Mouse (Mus musculus) G1E (cell line): Measurements from ENCODE around the gene Tmem30c. TPM values are rescaled to one million over a fixed set of nuclear protein-coding genes. Genes with fewer than 3 reads are reported as not detected.

Experiments
- ATAC-seq: 2 replicates; pipeline ENCODE4 v1.8.0; 2016; ENCODE audit warnings: mild to moderate bottlenecking; ENCODE audit not compliant: insufficient number of reproducible peaks, poor library complexity, low FRiP score, severe bottlenecking; ENCODE audit errors: extremely low read depth
- DNase-seq: peaks from one replicate; pipeline ENCODE4 v3.0.0; 2012; ENCODE audit warnings: low spot score
- H3K27me3 ChIP-seq: 2 replicates; pipeline ENCODE4 v1.6.1; 2012; ENCODE audit warnings: mild to moderate bottlenecking, low read length, inconsistent platforms; ENCODE audit not compliant: insufficient read depth
- H3K36me3 ChIP-seq: replicated peaks from 2 replicates; pipeline ENCODE3; 2012; ENCODE audit warnings: mild to moderate bottlenecking, inconsistent platforms
- H3K4me1 ChIP-seq: 2 replicates; pipeline ENCODE4 v1.6.1; 2012; ENCODE audit warnings: low read depth, low read length, inconsistent platforms, mixed read lengths; ENCODE audit not compliant: insufficient read depth
- H3K4me3 ChIP-seq: 2 replicates; pipeline ENCODE4 v1.5.1; 2012; ENCODE audit warnings: low read depth, mild to moderate bottlenecking, inconsistent platforms, low read length, moderate library complexity, mixed read lengths
- H3K9me3 ChIP-seq: replicated peaks from 2 replicates; pipeline ENCODE4 v1.6.1; 2012; ENCODE audit warnings: inconsistent platforms
- CTCF ChIP-seq: IDR thresholded peaks from 2 replicates; pipeline ENCODE4 v1.5.1; 2012; ENCODE audit warnings: low read depth, low read length, inconsistent platforms, mixed read lengths
- GATA1 ChIP-seq: IDR thresholded peaks from 2 replicates; pipeline ENCODE4 v1.6.1; 2012; ENCODE audit warnings: borderline replicate concordance, low read length, inconsistent platforms, mixed read lengths
- GATA2 ChIP-seq: IDR thresholded peaks from 2 replicates; pipeline ENCODE4 v1.6.1; 2012; ENCODE audit warnings: low read depth, low read length, inconsistent platforms, borderline replicate concordance
- POLR2AphosphoS5 ChIP-seq: IDR thresholded peaks from 2 replicates; pipeline ENCODE4 v1.6.1; 2012; ENCODE audit warnings: low read depth, low read length, inconsistent platforms; ENCODE audit not compliant: insufficient replicate concordance
- TAL1 ChIP-seq: conservative IDR thresholded peaks from 2 replicates; pipeline ENCODE4 v1.6.1; 2012; ENCODE audit warnings: low read depth, low read length, inconsistent platforms, mixed read lengths
- polyA plus RNA-seq: library from polyadenylated mRNA; stranded (reverse); fragments of >175 nt; gene quantifications from 2 replicates; pipeline ENCODE4 v1.2.3, GENCODE M21; 2012
- total RNA-seq, 2 experiments: library from RNA; stranded (forward) in 1 of 2; stranded (reverse) in 1 of 2; fragments of 200-1000 nt in 1 of 2; fragments of >200 nt in 1 of 2; fragmentation: Nextera tagmentation in 1 of 2; gene quantifications; 2 replicates each; pipeline ENCODE4 v1.2.3; 2014 to 2017

Tmem30c gene
- total and polyA plus RNA-seq, 3 experiments: 0.33 TPM; not detected in 2

- H3K36me3 ChIP-seq: peaks cover 44% of the 10 kb centered on the region
- H3K27me3 ChIP-seq: no peaks in the 10 kb centered on the region
- H3K4me1 ChIP-seq: no peaks in the 10 kb centered on the region
- no peak for ATAC-seq
- H3K4me3 ChIP-seq: no peak overlapping the region
- TF ChIP-seq TAL1 (no peak), GATA1 (no peak)
- no peak for DNase-seq
- H3K9me3 ChIP-seq: no peaks in the 10 kb centered on the region
Observed at GRCm38 (mm10) chr16:57314236-57314635, 21.6 kb upstream of the Tmem30c start.

GRCm38 (mm10) chr16:57313487-57313886 lies 20.8 kb upstream of the Tmem30c start:
- Histone ChIP-seq H3K4me1 (no peaks in the 10 kb centered on the region), H3K9me3 (no peaks in the 10 kb centered on the region), H3K27me3 (no peaks in the 10 kb centered on the region), H3K36me3 (peaks cover 46% of the 10 kb centered on the region), H3K4me3 (no peak overlapping the region)
- no peak for ATAC-seq
- no peak for DNase-seq
- TF ChIP-seq GATA2: no peak
- TF ChIP-seq CTCF: no peak
- no peak for TF ChIP-seq TAL1
- TF ChIP-seq GATA1: no peak
- TF ChIP-seq POLR2AphosphoS5: no peak

- Histone ChIP-seq H3K4me1 (no peaks in the 10 kb centered on the region), H3K4me3 (no peak overlapping the region), H3K27me3 (no peaks in the 10 kb centered on the region), H3K36me3 (peaks cover 39% of the 10 kb centered on the region), H3K9me3 (no peaks in the 10 kb centered on the region)
- no peak for DNase-seq
- no peak for ATAC-seq
- no peak for TF ChIP-seq CTCF
- no peak for TF ChIP-seq TAL1
- TF ChIP-seq GATA2: no peak
Observed at GRCm38 (mm10) chr16:57312130-57312529, 19.5 kb upstream of the Tmem30c start.

- Histone ChIP-seq H3K4me1 (no peaks in the 10 kb centered on the region), H3K36me3 (peaks cover 37% of the 10 kb centered on the region), H3K4me3 (no peak overlapping the region), H3K27me3 (no peaks in the 10 kb centered on the region), H3K9me3 (no peaks in the 10 kb centered on the region)
- no peak for ATAC-seq
- TF ChIP-seq GATA1 (no peak), TAL1 (no peak), POLR2AphosphoS5 (no peak), CTCF (no peak), GATA2 (no peak)
- DNase-seq: no peak
Observed at GRCm38 (mm10) chr16:57305463-57305862, 12.8 kb upstream of the Tmem30c start.

GRCm38 (mm10) chr16:57303716-57304115 lies 11.1 kb upstream of the Tmem30c start:
- TF ChIP-seq TAL1 (no peak), GATA1 (no peak), CTCF (no peak), POLR2AphosphoS5 (no peak), GATA2 (no peak)
- Histone ChIP-seq H3K27me3 (no peaks in the 10 kb centered on the region), H3K9me3 (no peaks in the 10 kb centered on the region), H3K4me3 (no peak overlapping the region), H3K4me1 (no peaks in the 10 kb centered on the region), H3K36me3 (peaks cover 32% of the 10 kb centered on the region)
- DNase-seq (no peak), ATAC-seq (no peak)

- Histone ChIP-seq H3K4me3 (no peak overlapping the region), H3K4me1 (no peaks in the 10 kb centered on the region), H3K27me3 (no peaks in the 10 kb centered on the region), H3K36me3 (peaks cover 28% of the 10 kb centered on the region), H3K9me3 (no peaks in the 10 kb centered on the region)
- ATAC-seq: no peak
- no peak for DNase-seq
- TF ChIP-seq POLR2AphosphoS5 (no peak), TAL1 (no peak), CTCF (no peak), GATA1 (no peak), GATA2 (no peak)
Observed at GRCm38 (mm10) chr16:57302792-57303698, 10.4 kb upstream of the Tmem30c start.
